Mouse (Mus musculus) bone marrow, adult 2 months (tissue): ENCODE data around the gene Nfix.

Experiments
- CTCF ChIP-seq: fragments of 200-500 bp; IDR thresholded peaks from 2 replicates; pipeline ENCODE4 v1.5.1; 2011; ENCODE audit warnings: low read length, control low read depth; ENCODE audit not compliant: control insufficient read depth, insufficient read depth
- POLR2A ChIP-seq: fragments of 200-500 bp; IDR thresholded peaks from 2 replicates; pipeline ENCODE4 v1.6.1; 2011; ENCODE audit warnings: low read depth, mild to moderate bottlenecking, control low read depth, low read length, borderline replicate concordance; ENCODE audit not compliant: control insufficient read depth

DNA sequence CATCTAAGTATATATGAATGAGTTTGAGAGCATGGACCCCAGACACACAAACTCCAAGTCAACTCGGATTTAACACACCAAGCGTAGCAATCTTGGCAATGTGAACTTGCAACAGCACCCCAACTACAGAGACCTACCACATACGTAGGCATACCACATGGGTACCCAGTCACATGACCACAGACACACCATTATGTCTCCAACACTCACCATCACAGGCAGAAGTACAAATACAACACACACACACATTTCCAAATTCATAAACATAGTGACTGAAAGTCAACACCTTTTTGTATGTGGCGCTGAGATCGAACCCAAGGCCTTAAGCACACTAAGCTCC, 9.8 kb upstream of the Nfix start:
- no peak for TF ChIP-seq POLR2A
- no peak for TF ChIP-seq CTCF
